Mouse (Mus musculus) embryonic facial prominence, embryonic 12.5 days (tissue): Measurements from ENCODE around the gene Osbpl11. TPM values are rescaled to one million over a fixed set of nuclear protein-coding genes. Genes with fewer than 3 reads are reported as not detected.

ENCODE experiments used
- ATAC-seq: fragments of 200-750 bp; cut with Nextera tagmentation; 2 replicates; pipeline ENCODE4 v1.8.0; 2017; ENCODE audit not compliant: insufficient number of reproducible peaks, insufficient read depth, low FRiP score, low TSS enrichment
- H3K27ac ChIP-seq: fragments of 300-500 bp; sonication (generic); 2 replicates; pipeline ENCODE4 v1.5.1; 2016; ENCODE audit warnings: mild to moderate bottlenecking
- H3K27me3 ChIP-seq: fragments of 300-500 bp; sonication (generic); 2 replicates; pipeline ENCODE4 v1.6.1; 2016; ENCODE audit warnings: mild to moderate bottlenecking, moderate library complexity
- H3K36me3 ChIP-seq: fragments of 300-500 bp; sonication (generic); 2 replicates; pipeline ENCODE4 v1.6.1; 2016; ENCODE audit warnings: mild to moderate bottlenecking
- H3K4me1 ChIP-seq: fragments of 300-500 bp; sonication (generic); 2 replicates; pipeline ENCODE4 v1.6.1; 2016
- H3K4me2 ChIP-seq: fragments of 300-500 bp; sonication (generic); replicated peaks from 2 replicates; pipeline ENCODE4 v1.6.1; 2016; ENCODE audit warnings: mild to moderate bottlenecking, moderate library complexity
- H3K4me3 ChIP-seq: fragments of 300-500 bp; sonication (generic); 2 replicates; pipeline ENCODE4 v1.5.1; 2016; ENCODE audit warnings: mild to moderate bottlenecking
- H3K9ac ChIP-seq: fragments of 300-500 bp; sonication (generic); 2 replicates; pipeline ENCODE4 v1.6.1; 2016; ENCODE audit warnings: mild to moderate bottlenecking, moderate library complexity
- H3K9me3 ChIP-seq: fragments of 300-500 bp; sonication (generic); 2 replicates; pipeline ENCODE4 v1.6.1; 2016; ENCODE audit warnings: mild to moderate bottlenecking, moderate library complexity
- whole genome bisulfite sequencing: fragments of 180-500 bp; shearing (Covaris S2); methylation state at CpG from one replicate; pipeline ENCODE4 v1.1.7; 2016; 5-methylcytosine and 5-hydroxymethylcytosine counted together
- polyA plus RNA-seq: library from polyadenylated mRNA; unstranded; fragments of >200 nt; fragmentation: Nextera tagmentation; extraction: Ambion mirVana; gene quantifications from 2 replicates; pipeline ENCODE4 v1.2.1, GENCODE M21; 2016

The Osbpl11 gene
- polyA plus RNA-seq, 1 experiment from 2014 or later: 30.0 TPM

DNA sequence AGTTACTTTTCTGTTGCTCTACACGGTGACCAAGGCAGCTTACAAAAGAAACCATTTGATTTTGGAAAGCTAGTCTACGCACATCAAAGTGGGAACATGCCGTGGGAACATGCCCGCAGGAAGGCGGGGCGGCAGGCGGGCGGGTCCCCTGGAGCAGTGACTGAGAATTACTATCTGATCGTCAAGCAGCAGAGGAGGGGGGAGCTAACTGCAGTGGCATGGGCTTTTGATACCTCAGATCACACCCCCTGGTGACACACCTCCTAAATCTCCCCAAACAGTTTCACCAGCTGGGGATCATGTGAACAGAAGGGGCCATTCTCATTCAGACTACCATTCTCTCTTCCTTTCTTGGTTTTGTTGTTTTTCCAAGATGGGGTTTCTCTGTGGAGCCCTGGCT, 103.7 kb downstream of the Osbpl11 start:
- Histone ChIP-seq H3K36me3 (peaks cover 81% of the 10 kb centered on the region), H3K9ac (no peak overlapping the region), H3K9me3 (no peaks in the 10 kb centered on the region), H3K4me1 (no peaks in the 10 kb centered on the region), H3K27me3 (no peaks in the 10 kb centered on the region), H3K27ac (no peak overlapping the region), H3K4me3 (no peak overlapping the region), H3K4me2 (no peak overlapping the region)
- 82% methylated on average over 9 of the region's 9 CpGs for WGBS
- ATAC-seq: no peak

DNA sequence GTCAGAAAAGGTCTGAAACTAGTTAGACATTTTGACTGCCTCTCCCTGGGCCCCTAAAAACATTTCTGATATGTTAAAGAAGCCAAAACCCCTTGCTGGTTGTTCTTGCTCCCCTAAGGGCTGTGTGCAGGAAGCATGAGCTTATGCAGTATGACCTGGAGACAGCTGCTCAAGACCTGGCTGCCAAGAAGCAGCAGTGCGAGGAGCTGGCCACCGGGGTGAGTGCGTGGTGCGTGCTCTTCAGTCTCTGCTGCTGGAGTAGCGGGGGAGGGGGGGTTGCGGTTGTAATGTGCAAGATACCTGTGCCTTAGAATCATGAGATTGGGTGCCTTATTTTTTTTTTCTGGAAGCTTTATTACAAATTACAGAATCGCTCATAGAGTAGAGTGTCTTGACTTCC, 105.1 kb downstream of the Osbpl11 start:
- 89% methylated on average over 7 of the region's 7 CpGs for WGBS
- H3K9me3 ChIP-seq: no peaks in the 10 kb centered on the region

DNA sequence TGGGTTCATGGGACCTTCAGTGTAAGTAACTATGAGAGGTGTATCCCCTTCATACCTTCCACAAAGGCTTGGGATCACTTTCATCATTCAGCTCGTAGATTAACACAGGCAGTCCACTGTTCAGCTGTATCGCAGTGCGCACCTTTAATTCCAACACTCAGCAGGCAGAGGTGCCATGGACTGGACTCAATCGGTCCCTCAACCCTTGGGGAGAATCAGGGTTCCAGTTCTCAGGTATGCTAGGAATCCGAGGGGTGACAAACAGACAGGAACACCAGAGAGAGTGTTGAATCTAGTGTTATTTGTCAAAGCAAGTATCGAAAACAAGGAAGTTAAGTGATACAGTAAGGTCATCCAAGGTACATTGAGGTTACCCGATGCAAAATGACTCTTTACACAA, 107.4 kb downstream of the Osbpl11 start:
- no peak for ATAC-seq
- H3K9me3 ChIP-seq: no peaks in the 10 kb centered on the region
- H3K36me3 ChIP-seq: peaks cover 90% of the 10 kb centered on the region
- no peak overlapping the region for H3K4me3 ChIP-seq
- WGBS: 94% methylated on average over 7 of the region's 7 CpGs
- H3K4me1 ChIP-seq: no peaks in the 10 kb centered on the region
- H3K4me2 ChIP-seq: no peak overlapping the region
- no peak overlapping the region for H3K27ac ChIP-seq
- no peaks in the 10 kb centered on the region for H3K27me3 ChIP-seq
- H3K9ac ChIP-seq: no peak overlapping the region

More for the DNA sequence above, 105.1 kb downstream of the Osbpl11 start:
- H3K9ac ChIP-seq: no peak overlapping the region
- no peaks in the 10 kb centered on the region for H3K27me3 ChIP-seq
- H3K4me3 ChIP-seq: no peak overlapping the region
- H3K4me2 ChIP-seq: no peak overlapping the region
- H3K27ac ChIP-seq: no peak overlapping the region
- no peaks in the 10 kb centered on the region for H3K4me1 ChIP-seq
- H3K36me3 ChIP-seq: peaks cover 91% of the 10 kb centered on the region
- ATAC-seq: no peak

Other genes with a start within 250 kb of the Osbpl11 start
- gene Iqcg, start 128.9 kb upstream of the Osbpl11 start, polyA plus RNA-seq: 2.4 and 3.1 TPM in 2 replicates
- gene Rpl35a, start 128.6 kb upstream of the Osbpl11 start, polyA plus RNA-seq: 849 and 899 TPM in 2 replicates
- gene Lmln, start 122.5 kb upstream of the Osbpl11 start, polyA plus RNA-seq: 1.8 and 3.4 TPM in 2 replicates
- gene Snx4, start 66.4 kb downstream of the Osbpl11 start, polyA plus RNA-seq: 79.0 and 81.0 TPM in 2 replicates
- gene Zfp148, start 195.8 kb downstream of the Osbpl11 start, polyA plus RNA-seq: 64.2 and 68.3 TPM in 2 replicates